Mouse (Mus musculus) retina, embryonic 14.5 days (tissue): ENCODE measurements around the gene Kcnk6.
"Not testable (repeated sequence)": the region's sequence is repeated elsewhere in the genome, so short reads cannot be mapped to it uniquely, and the experiment has no call there.

ENCODE experiments used
- DNase-seq: peaks from one replicate; pipeline ENCODE4 v3.0.0-alpha.2; 2015; ENCODE audit warnings: low spot score

Gene Kcnk6

DNA sequence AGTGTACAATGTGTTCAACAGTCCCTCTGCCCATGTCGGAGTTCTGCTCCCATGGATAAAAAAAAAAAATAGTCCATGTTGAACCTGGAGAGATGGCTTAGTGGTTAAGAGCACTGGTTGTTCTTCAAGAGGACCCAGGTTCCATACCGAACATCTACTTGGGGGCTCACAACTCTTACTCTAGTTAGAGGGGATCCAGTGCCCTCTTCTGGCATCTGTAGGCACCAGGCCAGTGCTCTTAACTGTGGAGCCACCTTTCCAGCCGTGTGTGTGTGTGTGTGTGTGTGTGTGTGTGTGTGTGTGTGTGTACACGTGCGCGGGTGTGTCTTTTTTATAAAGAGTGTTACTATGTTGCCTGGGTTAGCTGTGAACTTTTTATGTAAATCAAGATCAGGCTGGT, 29.7 kb downstream of the Kcnk6 start:
- no peak for DNase-seq

DNA sequence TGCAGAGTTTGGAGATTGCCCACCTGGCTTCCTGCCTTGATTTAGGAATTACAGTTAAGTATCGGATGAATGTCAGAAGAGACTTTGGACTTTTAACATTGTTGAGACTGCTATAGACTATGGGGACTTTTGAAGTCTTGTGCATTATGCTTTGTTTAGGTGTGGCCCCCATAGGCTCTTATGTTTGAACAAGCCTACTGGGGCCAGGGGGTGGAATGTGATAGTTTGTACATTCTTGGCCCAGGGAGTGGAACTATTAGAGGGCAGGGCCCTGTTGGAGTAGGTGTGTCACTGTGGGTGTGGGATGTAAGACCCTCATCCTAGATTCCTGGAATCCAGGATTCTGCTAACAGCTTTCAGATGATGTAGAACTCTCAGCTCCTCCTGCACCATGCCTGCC, 38.1 kb downstream of the Kcnk6 start:
- not testable (repeated sequence) for DNase-seq

DNA sequence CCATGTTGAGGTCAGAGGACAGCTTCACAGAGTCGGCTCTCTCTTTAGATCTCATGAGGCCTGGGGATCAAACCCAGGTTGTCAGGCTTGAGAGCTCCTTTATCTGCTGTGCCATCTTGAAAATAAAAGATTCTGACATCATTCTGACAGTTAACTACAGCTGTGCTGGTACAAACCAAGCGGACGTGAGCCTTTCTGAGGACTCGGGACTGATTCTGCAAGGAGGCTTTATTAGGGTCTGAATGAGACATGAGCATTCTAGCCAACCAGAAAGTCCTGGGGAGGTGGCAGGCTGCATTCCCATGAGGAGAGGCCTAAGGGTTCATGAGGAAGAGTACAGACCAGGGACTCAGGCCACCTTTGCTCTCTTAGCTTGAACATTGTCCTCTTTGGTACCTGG, 51.0 kb downstream of the Kcnk6 start:
- not testable (repeated sequence) for DNase-seq

DNA sequence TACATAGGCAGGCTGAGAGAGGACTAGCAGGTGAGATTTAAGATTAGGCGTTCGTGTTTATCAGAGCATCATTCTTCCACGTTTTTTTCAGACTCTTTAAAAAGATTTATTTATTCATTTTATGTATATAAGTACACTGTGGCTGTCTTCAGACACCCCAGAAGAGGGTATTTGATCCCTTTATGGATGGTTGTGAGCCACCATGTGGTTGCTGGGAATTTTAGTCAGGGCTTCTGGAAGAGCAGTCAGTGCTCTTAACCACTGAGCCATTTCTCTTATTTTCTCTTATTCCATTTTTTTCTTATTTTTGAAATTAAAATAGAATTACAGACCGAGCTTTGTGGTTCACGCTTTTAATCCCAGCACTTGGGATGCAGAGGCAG, 51.5 kb downstream of the Kcnk6 start:
- no peak for DNase-seq

DNA sequence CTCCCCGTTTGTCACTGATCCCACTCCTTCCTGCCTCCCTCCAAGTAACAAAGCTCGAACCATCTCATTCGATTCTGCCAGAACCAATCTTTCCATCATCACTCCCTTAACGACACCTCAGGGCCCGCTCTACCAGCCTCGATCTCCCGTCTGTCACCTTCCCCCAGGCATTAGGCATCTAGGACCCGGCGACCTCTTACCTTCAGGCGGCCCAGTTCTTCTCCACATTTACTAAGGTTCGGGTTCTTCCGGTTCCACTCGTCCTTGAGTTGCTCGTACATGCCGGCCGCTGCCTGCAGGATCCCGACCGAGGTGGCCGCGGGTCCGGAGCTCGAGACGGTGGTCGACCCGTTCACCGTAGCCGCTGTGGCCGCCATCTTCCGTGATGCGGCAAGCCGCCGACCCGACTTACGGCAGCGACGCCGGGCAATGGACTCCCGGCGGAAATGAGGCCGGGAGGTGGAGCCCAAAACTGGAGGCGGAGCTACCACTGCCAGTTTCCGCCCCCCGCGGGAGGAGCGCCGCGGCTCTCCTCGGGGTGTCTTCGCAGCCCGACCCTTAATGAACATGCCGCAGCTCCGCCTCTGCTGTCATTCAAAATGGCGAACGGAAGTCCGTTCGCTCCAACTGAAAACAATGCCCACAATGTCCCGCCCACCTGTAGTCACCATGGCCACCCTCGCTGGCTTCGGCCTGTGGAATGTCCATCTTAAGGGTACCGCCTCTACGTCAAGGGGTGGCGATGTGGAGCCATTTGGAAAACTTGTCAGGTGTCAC, 52.0 kb downstream of the Kcnk6 start, which contains the start of gene Psmd8:
Gene Psmd8, minus strand, starts transcription at position 625 of the 777 bp plus-strand sequence.
- DNase-seq: peak; percentile 98

DNA sequence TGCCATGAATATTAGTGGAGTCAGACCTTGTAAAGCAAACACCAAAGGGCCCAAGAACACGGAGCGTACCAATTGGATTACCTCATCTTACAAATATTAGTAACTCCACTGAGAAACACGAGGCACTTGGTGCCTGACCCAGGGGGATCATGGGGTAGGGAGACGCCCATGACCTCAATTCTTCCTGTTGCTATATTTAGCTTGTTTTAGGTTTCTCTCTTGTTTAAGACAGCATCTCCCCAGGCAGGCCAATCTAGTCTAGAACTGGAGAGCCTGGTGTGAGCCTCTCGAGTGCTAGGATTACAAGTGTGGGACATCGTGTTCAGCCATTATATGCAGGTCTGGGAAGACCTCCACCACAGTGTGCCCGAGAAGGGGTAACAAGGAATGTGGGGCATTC, 53.0 kb downstream of the Kcnk6 start:
- DNase-seq: no peak

DNA sequence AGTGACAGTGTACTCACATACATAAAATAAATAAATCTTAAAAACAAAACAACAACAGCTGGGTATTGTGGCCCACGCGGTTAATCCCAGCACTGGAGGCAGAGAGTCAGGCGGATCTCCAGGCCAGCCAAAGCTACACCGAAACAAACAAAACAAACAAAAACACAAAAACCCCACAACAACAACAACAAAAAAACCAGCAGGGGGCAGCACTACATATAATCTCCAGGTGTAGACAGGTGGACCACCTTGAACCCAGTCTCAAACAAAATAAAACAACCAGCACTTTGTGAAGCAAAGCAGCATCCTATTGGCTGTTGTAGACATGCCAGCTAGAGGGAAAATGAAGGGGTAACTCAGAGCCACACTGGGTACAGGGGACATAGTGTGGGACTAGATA, 54.2 kb downstream of the Kcnk6 start:
- DNase-seq: no peak

DNA sequence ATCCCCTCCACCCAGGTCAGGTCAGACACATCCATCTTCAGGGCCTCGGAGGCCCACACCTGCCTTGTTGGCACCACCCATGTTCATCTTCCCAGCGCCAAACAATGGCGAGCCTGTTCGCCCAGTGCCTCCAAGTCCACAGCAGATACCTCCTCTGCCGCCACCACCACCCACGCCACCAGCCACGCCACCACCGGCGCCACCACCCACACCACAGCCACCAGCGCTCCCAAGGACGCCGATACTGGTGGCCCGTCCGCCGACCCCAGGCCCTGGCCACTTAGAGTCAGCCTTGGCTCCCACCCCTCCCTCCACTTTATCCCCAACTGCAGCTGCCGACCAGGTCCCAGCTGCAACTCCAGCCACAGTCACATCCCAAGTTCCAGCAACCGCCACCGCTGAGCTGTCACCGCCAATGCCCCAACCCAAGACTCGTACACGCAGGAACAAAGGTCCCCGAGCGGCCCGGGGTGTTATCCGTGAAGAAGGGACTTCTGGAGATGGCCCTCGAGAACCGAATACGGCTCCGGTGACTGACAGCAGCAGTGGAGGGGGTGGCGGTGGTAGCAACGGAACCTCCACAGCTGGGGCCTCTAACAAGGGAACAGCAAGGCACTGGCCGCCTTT, 59.8 kb downstream of the Kcnk6 start:
- DNase-seq: no peak
